ENCODE assay signal across 8 mouse cellular contexts in the genomic region with DNA sequence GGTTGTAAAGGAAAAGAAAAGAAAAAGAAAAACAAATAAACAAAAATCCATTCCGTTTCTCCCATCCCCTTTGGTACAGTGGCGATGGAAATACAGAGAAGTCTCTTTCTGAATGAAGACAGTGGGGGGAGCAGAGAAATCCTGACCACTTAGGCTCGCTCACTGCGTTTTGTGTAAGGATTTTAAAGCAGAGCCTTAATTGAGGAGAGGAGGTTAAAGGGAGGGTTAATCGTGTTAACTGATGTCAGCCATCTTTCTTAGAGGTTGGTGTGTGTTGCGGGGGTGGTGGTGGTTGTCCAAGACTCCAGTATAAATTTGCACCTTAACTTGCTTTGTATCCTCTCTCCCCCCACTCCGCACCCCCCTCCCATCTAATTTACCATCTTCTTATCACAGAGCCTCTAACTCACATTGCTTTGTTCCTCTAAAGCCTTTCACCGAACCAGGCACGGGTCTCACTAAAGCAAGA. TPM values are rescaled to one million over a fixed set of nuclear protein-coding genes. Genes with fewer than 3 reads are reported as not detected.
DNase-seq lines count a peak whose midpoint lies in the region; ATAC-seq lines count a peak whose summit lies in the region.

No protein-coding gene starts in this region.

- 30% methylated on average over 9 of the region's 9 CpGs for WGBS in heart, embryonic 14.5 days
- WGBS in intestine, embryonic 14.5 days = 38% methylated on average over 9 of the region's 9 CpGs
- WGBS in midbrain, embryonic 14.5 days = 53% methylated on average over 9 of the region's 9 CpGs

- H3K4me3 ChIP-seq in heart, embryonic 14.5 days (ENCODE audit: control insufficient read depth in 1 of 2, insufficient read depth in 1 of 2, low read depth in 1 of 2, low read length in 2 of 2) = peak overlapping the region; percentile 57 to 73
- peak overlapping the region; percentile 62 for H3K4me3 ChIP-seq in intestine, embryonic 14.5 days (ENCODE audit: low read depth, low read length)
- H3K4me3 ChIP-seq in midbrain, embryonic 14.5 days (replicated peaks; ENCODE audit: low read depth, low read length) = peak overlapping the region; percentile 69

- no peaks in the 10 kb centered on the region for H3K9me3 ChIP-seq in heart, embryonic 14.5 days (ENCODE audit: control insufficient read depth, low read length)
- H3K9me3 ChIP-seq in intestine, embryonic 14.5 days (ENCODE audit: control insufficient read depth, low read length) = no peaks in the 10 kb centered on the region
- no peaks in the 10 kb centered on the region for H3K9me3 ChIP-seq in midbrain, embryonic 14.5 days (ENCODE audit: control insufficient read depth, low read length)

- peak overlapping the region; percentile 97 for H3K4me2 ChIP-seq in heart, embryonic 14.5 days (ENCODE audit: low read length)
- peak overlapping the region; percentile 97 for H3K4me2 ChIP-seq in intestine, embryonic 14.5 days (ENCODE audit: low read length)
- peak overlapping the region; percentile 75 for H3K4me2 ChIP-seq in midbrain, embryonic 14.5 days (ENCODE audit: low read length)

- H3K27ac ChIP-seq in heart, embryonic 14.5 days (replicated peaks in 1 of 2; ENCODE audit: control insufficient read depth in 1 of 2, insufficient read depth in 1 of 2, low read depth in 2 of 2, low read length in 2 of 2) = peak overlapping the region; percentile 98 to 99
- peak overlapping the region; percentile 95 for H3K27ac ChIP-seq in intestine, embryonic 14.5 days (ENCODE audit: low read depth)
- no peak overlapping the region for H3K27ac ChIP-seq in midbrain, embryonic 14.5 days (replicated peaks; ENCODE audit: low read depth, low read length)

- DNase-seq in heart, postnatal 25 days (ENCODE audit: low spot score) = no peak
- peak; percentile 13 for DNase-seq in embryo, embryonic 11 days
- DNase-seq in intestine, embryonic 14.5 days (ENCODE audit: low spot score) = peak; percentile 56
- no peak for DNase-seq in midbrain, embryonic 14.5 days
- DNase-seq in cerebellum, adult 8-10 months = no peak
- DNase-seq in right cerebral cortex, adult 2 months (ENCODE audit: low spot score in 2 of 2) = no peak

- peak overlapping the region; percentile 90 for H3K9ac ChIP-seq in heart, embryonic 14.5 days (ENCODE audit: low read length)
- peak overlapping the region; percentile 69 for H3K9ac ChIP-seq in intestine, embryonic 14.5 days (ENCODE audit: low read length)
- H3K9ac ChIP-seq in midbrain, embryonic 14.5 days (replicated peaks; ENCODE audit: low read length) = no peak overlapping the region

- peaks cover 26% of the 10 kb centered on the region for H3K36me3 ChIP-seq in heart, embryonic 14.5 days (ENCODE audit: control insufficient read depth, insufficient read depth, low read length)
- H3K36me3 ChIP-seq in intestine, embryonic 14.5 days (ENCODE audit: control insufficient read depth, insufficient read depth, low read length) = peaks cover 21% of the 10 kb centered on the region
- peaks cover 9% of the 10 kb centered on the region; the same call in 1 of the 2 replicates for H3K36me3 ChIP-seq in midbrain, embryonic 14.5 days (ENCODE audit: control insufficient read depth, insufficient read depth, low read length)

- ATAC-seq in heart, embryonic 14.5 days (ENCODE audit: insufficient number of reproducible peaks, insufficient read depth, low FRiP score, low read depth) = no peak
- ATAC-seq in intestine, embryonic 14.5 days (replicated peaks; ENCODE audit: low FRiP score, low TSS enrichment, low read depth) = no peak
- no peak for ATAC-seq in midbrain, embryonic 14.5 days (ENCODE audit: low FRiP score, low TSS enrichment)
- ATAC-seq in monocyte, adult 5-6 weeks (replicated peaks; ENCODE audit: insufficient number of reproducible peaks, low FRiP score, low TSS enrichment, poor library complexity, severe bottlenecking) = no peak

- H3K4me1 ChIP-seq in heart, embryonic 14.5 days (ENCODE audit: control insufficient read depth in 2 of 2, insufficient read depth in 2 of 2, low read length in 2 of 2) = peaks cover 16 to 47% of the 10 kb centered on the region in 2 experiments
- H3K4me1 ChIP-seq in intestine, embryonic 14.5 days (replicated peaks; ENCODE audit: control insufficient read depth, insufficient read depth, low read length) = peaks cover 20% of the 10 kb centered on the region
- H3K4me1 ChIP-seq in midbrain, embryonic 14.5 days (ENCODE audit: control insufficient read depth, insufficient read depth, low read length) = peaks cover 13% of the 10 kb centered on the region

- no peaks in the 10 kb centered on the region for H3K27me3 ChIP-seq in heart, embryonic 14.5 days (ENCODE audit: control insufficient read depth, insufficient read depth, low read length)
- H3K27me3 ChIP-seq in intestine, embryonic 14.5 days (replicated peaks; ENCODE audit: control insufficient read depth, insufficient read depth, low read length) = no peaks in the 10 kb centered on the region
- no peaks in the 10 kb centered on the region for H3K27me3 ChIP-seq in midbrain, embryonic 14.5 days (ENCODE audit: control insufficient read depth, insufficient read depth, low read length)

- intact Hi-C loops in heart, postnatal 25 days (cut with DNase I) = no loop called here

RNA-seq across cellular contexts. Expression of a gene that starts 1.0 kb away (rescaled TPM):
- 6.8 and 7.3 TPM in 2 replicates for polyA plus RNA-seq in heart, embryonic 14.5 days (2014; fragmentation: Nextera tagmentation; extraction: Ambion mirVana)
- total RNA-seq in heart, postnatal 25 days (2021) = 10 to 100 TPM; 14.1 to 16.0 TPM
- 6.3 and 7.2 TPM in 2 replicates for polyA plus RNA-seq in intestine, embryonic 14.5 days (2014; fragmentation: Nextera tagmentation; extraction: Ambion mirVana)
- polyA plus RNA-seq in midbrain, embryonic 14.5 days (2014; fragmentation: Nextera tagmentation; extraction: Ambion mirVana) = 5.7 and 6.2 TPM in 2 replicates
- 4.1 to 6.7 TPM (median 6.7 TPM) in 3 replicates for total RNA-seq in monocyte, adult 5-6 weeks (2017)

RNA-seq across cellular contexts. Expression of a gene that starts 10.7 kb away (rescaled TPM):
- 8.4 and 11.1 TPM in 2 replicates for polyA plus RNA-seq in heart, embryonic 14.5 days (2014; fragmentation: Nextera tagmentation; extraction: Ambion mirVana)
- total RNA-seq in heart, postnatal 25 days (2021) = 10 to 100 TPM; 11.2 to 12.7 TPM
- polyA plus RNA-seq in intestine, embryonic 14.5 days (2014; fragmentation: Nextera tagmentation; extraction: Ambion mirVana) = 6.7 and 7.1 TPM in 2 replicates
- 2.3 and 4.2 TPM in 2 replicates for polyA plus RNA-seq in midbrain, embryonic 14.5 days (2014; fragmentation: Nextera tagmentation; extraction: Ambion mirVana)
- total RNA-seq in monocyte, adult 5-6 weeks (2017) = 1.1 TPM in 1 of 3 replicates, not detected in the others

RNA-seq across cellular contexts. Expression of a gene that starts 10.8 kb away (rescaled TPM):
- polyA plus RNA-seq in heart, embryonic 14.5 days (2014; fragmentation: Nextera tagmentation; extraction: Ambion mirVana) = 32.6 and 32.9 TPM in 2 replicates
- total RNA-seq in heart, postnatal 25 days (2021) = 10 to 100 TPM; 41.1 to 45.2 TPM
- polyA plus RNA-seq in intestine, embryonic 14.5 days (2014; fragmentation: Nextera tagmentation; extraction: Ambion mirVana) = 23.3 and 24.6 TPM in 2 replicates
- polyA plus RNA-seq in midbrain, embryonic 14.5 days (2014; fragmentation: Nextera tagmentation; extraction: Ambion mirVana) = 2.9 and 8.2 TPM in 2 replicates
- 1.8 to 2.1 TPM (median 2.1 TPM) in 3 replicates for total RNA-seq in monocyte, adult 5-6 weeks (2017)

Comparison
In these comparisons a context has a peak if more than half of its experiments do, and no peak if none do; other contexts are left out.
1. DNase-seq: peak in embryo, embryonic 11 days (single experiment) and intestine, embryonic 14.5 days (single experiment); none in heart, postnatal 25 days (single experiment), midbrain, embryonic 14.5 days (single experiment), cerebellum, adult 8-10 months (single experiment) and right cerebral cortex, adult 2 months (0 of 2).
2. Peak in every context shown above with its lines, with median percentiles within 50 percentile points of each other: H3K4me2 ChIP-seq and H3K4me3 ChIP-seq.